Mouse (Mus musculus) heart, postnatal 0 days (tissue): ENCODE results near the gene Amotl2.

ENCODE experiments used
- CTCF ChIP-seq: IDR thresholded peaks from 2 replicates; pipeline ENCODE4 v1.5.1; 2016; ENCODE audit warnings: antibody characterized with exemption, control low read depth, low read depth
- EP300 ChIP-seq: IDR thresholded peaks from 2 replicates; pipeline ENCODE4 v1.6.1; 2016; ENCODE audit warnings: antibody characterized with exemption, low read depth

GRCm38 (mm10) chr9:102724942-102725341 lies 8.5 kb downstream of the Amotl2 start:
- TF ChIP-seq CTCF (no peak), EP300 (no peak)
